Mouse (Mus musculus) embryonic fibroblast, embryonic 13.5 days (primary cell): ENCODE measurements around the gene Trpc7.

Experiments used
- CTCF ChIP-seq: IDR thresholded peaks from 2 replicates; pipeline ENCODE4 v1.5.1; 2011; ENCODE audit warnings: mild to moderate bottlenecking, control low read depth, low read length, moderate library complexity, borderline replicate concordance; ENCODE audit not compliant: insufficient read depth
- POLR2A ChIP-seq: IDR thresholded peaks from 2 replicates; pipeline ENCODE4 v1.6.1; 2011; ENCODE audit warnings: low read depth, mild to moderate bottlenecking, control low read depth, low read length, moderate library complexity

GRCm38 (mm10) chr13:56882931-56883330 lies 12.9 kb downstream of the Trpc7 start:
- TF ChIP-seq CTCF (no peak), POLR2A (no peak)
